16 mouse cellular contexts compared by ENCODE assay signal in the genomic region with DNA sequence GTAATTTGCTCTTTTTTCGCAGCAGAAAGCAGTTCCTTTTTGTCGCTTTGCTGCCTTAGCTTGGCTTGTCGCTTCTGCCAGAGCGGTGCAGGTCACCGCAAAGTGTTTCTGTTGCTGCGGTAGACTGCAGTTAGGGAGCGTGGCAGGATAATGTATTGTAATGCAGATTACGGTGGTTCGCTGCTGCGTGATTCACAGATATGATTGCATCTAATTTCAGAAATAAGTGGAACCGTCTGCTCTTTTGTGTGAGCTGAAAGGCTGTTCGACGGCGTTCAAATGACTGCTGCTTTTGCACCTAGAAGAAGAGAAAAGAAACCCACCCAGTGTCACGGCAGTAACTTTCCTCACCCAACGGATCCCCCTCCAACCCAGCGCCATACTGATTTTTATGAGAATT.
A peak's percentile ranks its signal among the peaks of the same experiment; 100 is the strongest.
DNase-seq lines count a peak whose midpoint lies in the region; ATAC-seq and TF ChIP-seq lines count a peak whose summit lies in the region.
"Had no signal": no experiment of that assay in that cellular context is flagged by ENCODE, and none has a peak within 500 bp of the region (broad histone marks: within the 10 kb centered on the region; RNA-seq: fewer than 3 reads in every experiment).

No protein-coding gene starts in this region.

- H3K9me3 ChIP-seq in heart, embryonic 10.5 days, result no peaks in the 10 kb centered on the region
- H3K9me3 ChIP-seq in forebrain, embryonic 16.5 days (ENCODE audit: control insufficient read depth, low read length), result no peaks in the 10 kb centered on the region
- H3K9me3 ChIP-seq in midbrain, embryonic 11.5 days (ENCODE audit: control insufficient read depth, low read length), result no peaks in the 10 kb centered on the region

- peak; percentile 71 for DNase-seq in heart, adult 11 months
- no peak for DNase-seq in heart, embryonic 10.5 days (ENCODE audit: low spot score)
- DNase-seq in midbrain, embryonic 11.5 days (ENCODE audit: low spot score, missing footprints), result peak; percentile 89
- DNase-seq in retina, postnatal 1 day, result peak; percentile 16
- no peak for DNase-seq in spleen, postnatal 4 days (ENCODE audit: low spot score in 2 of 2)
- DNase-seq in Muller cell, postnatal 12 days (ENCODE audit: inconsistent ontology term), result no peak
- DNase-seq in gastrocnemius, adult 2 months, result no peak
- DNase-seq: B cell, adult 2 months; cerebellum, postnatal 25 days; heart, postnatal 14 days; kidney, adult 2 months; layer of hippocampus, adult 9-11 months; left cerebral cortex, postnatal 4 days had no signal

- peak; percentile 86 for ATAC-seq in forebrain, embryonic 16.5 days
- no peak for ATAC-seq in midbrain, embryonic 11.5 days (ENCODE audit: low FRiP score)

- no peak overlapping the region for H3K4me3 ChIP-seq in heart, embryonic 10.5 days
- H3K4me3 ChIP-seq in forebrain, embryonic 16.5 days (replicated peaks; ENCODE audit: low read length), result no peak overlapping the region
- no peak overlapping the region for H3K4me3 ChIP-seq in midbrain, embryonic 11.5 days (ENCODE audit: low read depth, low read length)
- no peak overlapping the region for H3K4me3 ChIP-seq in gastrocnemius, adult 2 months

- H3K27me3 ChIP-seq in heart, embryonic 10.5 days (ENCODE audit: insufficient read depth, poor library complexity, severe bottlenecking), result no peaks in the 10 kb centered on the region
- no peaks in the 10 kb centered on the region for H3K27me3 ChIP-seq in forebrain, embryonic 16.5 days (replicated peaks; ENCODE audit: control insufficient read depth, insufficient read depth, low read length)
- H3K27me3 ChIP-seq in midbrain, embryonic 11.5 days (ENCODE audit: control insufficient read depth, insufficient read depth, low read length), result no peaks in the 10 kb centered on the region; the same call in 1 of the 2 replicates

- no peak for TF ChIP-seq CTCF in gastrocnemius, adult 2 months (IDR thresholded peaks at IDR 0.05)

- H3K9ac ChIP-seq in forebrain, embryonic 16.5 days (replicated peaks; ENCODE audit: low read depth, low read length), result 0 out of 2 replicates have a peak overlapping the region, but pooled peaks have one; percentile 11
- no peak overlapping the region; the same call in 1 of the 2 replicates for H3K9ac ChIP-seq in midbrain, embryonic 11.5 days (ENCODE audit: low read length)
- H3K9ac ChIP-seq: liver, embryonic 14.5 days had no signal

- peak overlapping the region; percentile 36 for H3K4me2 ChIP-seq in forebrain, embryonic 16.5 days (ENCODE audit: low read length)
- H3K4me2 ChIP-seq in midbrain, embryonic 11.5 days, result peak overlapping the region; percentile 31

- WGBS in heart, embryonic 10.5 days, result 83% methylated on average over 17 of the region's 17 CpGs
- 9% methylated on average over 17 of the region's 17 CpGs for WGBS in forebrain, embryonic 16.5 days
- WGBS in midbrain, embryonic 11.5 days, result 35% methylated on average over 17 of the region's 17 CpGs

- no peaks in the 10 kb centered on the region for H3K36me3 ChIP-seq in heart, embryonic 10.5 days
- no peaks in the 10 kb centered on the region for H3K36me3 ChIP-seq in forebrain, embryonic 16.5 days (ENCODE audit: control insufficient read depth, insufficient read depth)
- no peaks in the 10 kb centered on the region for H3K36me3 ChIP-seq in midbrain, embryonic 11.5 days (ENCODE audit: control insufficient read depth, insufficient read depth, low read length)
- H3K36me3 ChIP-seq: G1E had no signal

- intact Hi-C loops in gastrocnemius, adult 2 months (cut with DNase I), result no loop called here

- H3K27ac ChIP-seq in heart, embryonic 10.5 days, result no peak overlapping the region
- peak overlapping the region; percentile 71 for H3K27ac ChIP-seq in forebrain, embryonic 16.5 days (ENCODE audit: low read length)
- no peak overlapping the region for H3K27ac ChIP-seq in midbrain, embryonic 11.5 days (ENCODE audit: low read depth, low read length)
- H3K27ac ChIP-seq in gastrocnemius, adult 2 months, result no peak overlapping the region
- H3K27ac ChIP-seq: liver, embryonic 14.5 days had no signal

- H3K4me1 ChIP-seq in heart, embryonic 10.5 days, result no peaks in the 10 kb centered on the region
- H3K4me1 ChIP-seq in forebrain, embryonic 16.5 days (replicated peaks; ENCODE audit: control insufficient read depth, insufficient read depth, low read length), result peaks cover 15% of the 10 kb centered on the region
- peaks cover 8% of the 10 kb centered on the region for H3K4me1 ChIP-seq in midbrain, embryonic 11.5 days (ENCODE audit: control insufficient read depth, insufficient read depth, low read length)

Comparison
In these comparisons a context has a peak if more than half of its experiments do, and no peak if none do; other contexts are left out.
1. DNase-seq: peak in heart, adult 11 months (single experiment), midbrain, embryonic 11.5 days (single experiment) and retina, postnatal 1 day (single experiment); none in heart, embryonic 10.5 days (single experiment), spleen, postnatal 4 days (0 of 2), Muller cell, postnatal 12 days (single experiment) and gastrocnemius, adult 2 months (single experiment).